Mouse (Mus musculus) R1 (cell line): ENCODE measurements around the gene Apoc2.
A peak's percentile ranks its signal among the peaks of the same experiment; 100 is the strongest.

Source experiments
- DNase-seq: peaks from one replicate; pipeline ENCODE4 v3.0.0-alpha.2; 2018; ENCODE audit warnings: low read depth, low spot score

Apoc2 gene

GRCm38 (mm10) chr7:19677872-19678271 lies at the start of gene Apoc2:
TSS of gene Apoc2 (minus strand) at chr7:19677941.
- no peak for DNase-seq

- DNase-seq: peak; percentile 37
Measured at GRCm38 (mm10) chr7:19726541-19726940, 48.8 kb upstream of the Apoc2 start.

GRCm38 (mm10) chr7:19724167-19724566 lies 46.4 kb upstream of the Apoc2 start:
- no peak for DNase-seq

- DNase-seq: no peak
Measured at GRCm38 (mm10) chr7:19722754-19723195, 45.0 kb upstream of the Apoc2 start.

GRCm38 (mm10) chr7:19719200-19719599 lies 41.5 kb upstream of the Apoc2 start:
- DNase-seq: no peak

- DNase-seq: peak; percentile 64
Measured at GRCm38 (mm10) chr7:19718297-19718952, 40.7 kb upstream of the Apoc2 start.

- no peak for DNase-seq
Measured at GRCm38 (mm10) chr7:19717346-19717745, 39.6 kb upstream of the Apoc2 start.

GRCm38 (mm10) chr7:19716822-19717221 lies 39.1 kb upstream of the Apoc2 start:
- DNase-seq: no peak

- no peak for DNase-seq
Measured at GRCm38 (mm10) chr7:19716055-19716682, 38.4 kb upstream of the Apoc2 start.

GRCm38 (mm10) chr7:19715239-19716054 lies 37.7 kb upstream of the Apoc2 start, which contains the start of gene Tomm40:
TSS of gene Tomm40 (minus strand) at chr7:19715438.
- DNase-seq: peak; percentile 100

- DNase-seq: peak; percentile 54
Measured at GRCm38 (mm10) chr7:19714836-19715235, 37.1 kb upstream of the Apoc2 start.

GRCm38 (mm10) chr7:19713598-19713997 lies 35.9 kb upstream of the Apoc2 start:
- no peak for DNase-seq

- DNase-seq: peak; percentile 81
Measured at GRCm38 (mm10) chr7:19713196-19713595, 35.5 kb upstream of the Apoc2 start.

GRCm38 (mm10) chr7:19712414-19712813 lies 34.7 kb upstream of the Apoc2 start:
- DNase-seq: peak; percentile 79

- DNase-seq: no peak
Measured at GRCm38 (mm10) chr7:19710650-19711049, 32.9 kb upstream of the Apoc2 start.

GRCm38 (mm10) chr7:19705271-19705670 lies 27.5 kb upstream of the Apoc2 start:
- no peak for DNase-seq

GRCm38 (mm10) chr7:19704475-19704874 lies 26.7 kb upstream of the Apoc2 start:
- DNase-seq: no peak

GRCm38 (mm10) chr7:19702859-19703555 lies 25.3 kb upstream of the Apoc2 start:
- DNase-seq: no peak

- DNase-seq: peak; percentile 90
Measured at GRCm38 (mm10) chr7:19701069-19701761, 23.5 kb upstream of the Apoc2 start.

GRCm38 (mm10) chr7:19700299-19701068 lies 22.7 kb upstream of the Apoc2 start:
- peak; percentile 84 for DNase-seq
